Mouse (Mus musculus) c-Kit-positive CD71-positive TER-119-negative erythroid progenitor cells, embryonic 14.5 days (primary cell): ENCODE results near the gene Chst8.

Source experiments
- DNase-seq: peaks from one replicate; pipeline ENCODE4 v3.0.0-alpha.2; 2013; ENCODE audit warnings: low read depth

Chst8 gene

GRCm38 (mm10) chr7:34714848-34715460, 97.6 kb downstream of the Chst8 start:
- no peak for DNase-seq

GRCm38 (mm10) chr7:34709111-34709510, 103.4 kb downstream of the Chst8 start:
- DNase-seq: no peak

- no peak for DNase-seq
These were observed 108.1 kb downstream of the Chst8 start for GRCm38 (mm10) chr7:34704401-34704800.

- DNase-seq: no peak
These were observed 109.1 kb downstream of the Chst8 start for GRCm38 (mm10) chr7:34703437-34703836.

GRCm38 (mm10) chr7:34702718-34703351, 109.7 kb downstream of the Chst8 start:
- DNase-seq: peak; percentile 7

- no peak for DNase-seq
These were observed 112.6 kb downstream of the Chst8 start for GRCm38 (mm10) chr7:34699888-34700287.

GRCm38 (mm10) chr7:34698221-34698620, 114.3 kb downstream of the Chst8 start:
- no peak for DNase-seq

GRCm38 (mm10) chr7:34696086-34696485, 116.4 kb downstream of the Chst8 start:
- no peak for DNase-seq

GRCm38 (mm10) chr7:34694898-34695297, 117.6 kb downstream of the Chst8 start:
- no peak for DNase-seq

GRCm38 (mm10) chr7:34693916-34694315, 118.6 kb downstream of the Chst8 start:
- no peak for DNase-seq

- no peak for DNase-seq
These were observed 119.4 kb downstream of the Chst8 start for GRCm38 (mm10) chr7:34693072-34693471.

- DNase-seq: no peak
These were observed 122.4 kb downstream of the Chst8 start for GRCm38 (mm10) chr7:34690111-34690510.

GRCm38 (mm10) chr7:34689028-34689427, 123.5 kb downstream of the Chst8 start:
- DNase-seq: no peak

- DNase-seq: no peak
These were observed 126.7 kb downstream of the Chst8 start for GRCm38 (mm10) chr7:34685801-34686200.

GRCm38 (mm10) chr7:34685176-34685575, 127.3 kb downstream of the Chst8 start:
- no peak for DNase-seq

- DNase-seq: no peak
These were observed 131.6 kb downstream of the Chst8 start for GRCm38 (mm10) chr7:34680771-34681421.

GRCm38 (mm10) chr7:34679886-34680285, 132.6 kb downstream of the Chst8 start:
- no peak for DNase-seq

- DNase-seq: no peak
These were observed 136.5 kb downstream of the Chst8 start for GRCm38 (mm10) chr7:34675831-34676514.

GRCm38 (mm10) chr7:34675120-34675790, 137.3 kb downstream of the Chst8 start:
- DNase-seq: no peak

- no peak for DNase-seq
These were observed 139.6 kb downstream of the Chst8 start for GRCm38 (mm10) chr7:34672916-34673315.

- DNase-seq: peak; percentile 57
These were observed 140.6 kb downstream of the Chst8 start for GRCm38 (mm10) chr7:34671911-34672310.

GRCm38 (mm10) chr7:34670778-34671177, 141.7 kb downstream of the Chst8 start:
- no peak for DNase-seq
